Mouse (Mus musculus) ES-Bruce4 (cell line): ENCODE measurements around the gene Kctd6. TPM values are rescaled to one million over a fixed set of nuclear protein-coding genes. Genes with fewer than 3 reads are reported as not detected.

Source experiments
- H3K27ac ChIP-seq: 2 replicates; pipeline ENCODE4 v1.5.1; 2012; ENCODE audit warnings: low read length, inconsistent platforms; ENCODE audit not compliant: insufficient read depth
- H3K27me3 ChIP-seq: 2 replicates; pipeline ENCODE4 v1.6.1; 2012; ENCODE audit warnings: mild to moderate bottlenecking, low read length, inconsistent platforms; ENCODE audit not compliant: control insufficient read depth, poor library complexity, insufficient read depth, severe bottlenecking
- H3K36me3 ChIP-seq: 2 replicates; pipeline ENCODE4 v1.6.1; 2012; ENCODE audit warnings: inconsistent platforms, mild to moderate bottlenecking, low read length, moderate library complexity; ENCODE audit not compliant: control insufficient read depth, poor library complexity, insufficient read depth, severe bottlenecking
- H3K4me1 ChIP-seq: one replicate; pipeline ENCODE4 v1.8.1; 2011; ENCODE audit warnings: low read length; ENCODE audit not compliant: control insufficient read depth, insufficient read depth
- H3K4me3 ChIP-seq: 2 replicates; pipeline ENCODE4 v1.5.1; 2011; ENCODE audit warnings: low read depth, mild to moderate bottlenecking, low read length
- H3K9ac ChIP-seq: 2 replicates; pipeline ENCODE4 v1.6.1; 2012; ENCODE audit warnings: low read depth, mild to moderate bottlenecking, inconsistent platforms; ENCODE audit not compliant: poor library complexity, severe bottlenecking
- H3K9me3 ChIP-seq: replicated peaks from 2 replicates; pipeline ENCODE4 v1.6.1; 2012; ENCODE audit warnings: mild to moderate bottlenecking, low read length, inconsistent platforms; ENCODE audit not compliant: control insufficient read depth, poor library complexity, insufficient read depth, severe bottlenecking
- CTCF ChIP-seq: IDR thresholded peaks from one replicate; pipeline ENCODE4 v1.8.1; 2011; ENCODE audit warnings: low read depth, low read length
- EP300 ChIP-seq: IDR thresholded peaks from 2 replicates; pipeline ENCODE4 v1.6.1; 2011; ENCODE audit warnings: low read depth, low read length; ENCODE audit not compliant: insufficient read depth
- POLR2A ChIP-seq: IDR thresholded peaks from one replicate; pipeline ENCODE4 v1.8.1; 2011; ENCODE audit warnings: low read length; ENCODE audit not compliant: insufficient read depth
- polyA plus RNA-seq: library from polyadenylated mRNA; stranded (reverse); fragments of >200 nt; gene quantifications from 2 replicates; pipeline ENCODE4 v1.2.4, GENCODE M21; 2011; ENCODE audit warnings: low read depth; ENCODE audit not compliant: missing spikeins, insufficient read depth, insufficient read length

The Kctd6 gene
- polyA plus RNA-seq, 1 experiment, result 35.6 TPM

DNA sequence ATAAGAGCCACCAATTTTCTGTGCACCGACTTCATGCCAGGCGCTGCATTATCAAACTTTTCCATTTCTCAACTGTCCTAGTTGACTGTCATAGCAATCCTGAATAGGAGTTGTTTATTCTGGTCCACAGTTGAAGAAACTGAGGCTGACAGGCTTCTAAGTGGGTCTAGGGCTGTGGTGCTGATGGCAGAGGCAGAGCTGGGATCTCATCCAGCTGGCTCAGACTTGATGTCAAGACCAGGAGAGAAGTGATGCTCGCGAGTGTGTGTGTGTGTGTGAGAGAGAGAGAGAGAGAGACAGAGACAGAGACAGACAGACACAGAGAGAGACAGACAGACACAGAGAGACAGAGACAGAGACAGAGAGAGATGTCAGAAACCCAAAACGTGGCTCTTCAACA, 13.2 kb upstream of the Kctd6 start:
- no peak overlapping the region for H3K27ac ChIP-seq
- H3K9ac ChIP-seq, result no peak overlapping the region
- H3K36me3 ChIP-seq, result no peaks in the 10 kb centered on the region
- H3K4me1 ChIP-seq, result peaks cover 2% of the 10 kb centered on the region
- TF ChIP-seq POLR2A (no peak), EP300 (no peak), CTCF (no peak)
- H3K4me3 ChIP-seq, result no peak overlapping the region
- H3K27me3 ChIP-seq, result no peaks in the 10 kb centered on the region
- H3K9me3 ChIP-seq, result no peaks in the 10 kb centered on the region

DNA sequence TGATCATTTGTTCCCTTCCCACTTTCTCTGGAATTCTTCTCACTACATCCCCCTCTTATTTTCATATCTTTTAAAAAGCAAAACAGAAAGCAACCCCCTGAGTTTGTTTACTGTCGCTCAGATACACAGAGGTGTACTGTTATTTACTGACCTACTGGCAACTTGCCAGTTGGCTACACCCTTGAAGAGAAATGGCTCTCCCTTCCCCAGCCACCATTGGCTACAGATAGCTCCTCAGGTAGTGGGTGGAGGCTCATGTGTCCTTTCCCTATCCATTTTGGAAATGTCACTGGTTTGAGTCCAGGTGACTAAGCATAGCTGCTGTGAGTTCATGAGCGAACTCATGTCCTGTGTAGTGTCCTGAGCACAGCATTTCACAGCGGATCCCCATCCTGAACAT, 12.2 kb upstream of the Kctd6 start:
- no peak overlapping the region for H3K9ac ChIP-seq
- H3K27me3 ChIP-seq, result no peaks in the 10 kb centered on the region
- H3K27ac ChIP-seq, result no peak overlapping the region
- no peaks in the 10 kb centered on the region for H3K36me3 ChIP-seq
- no peak for TF ChIP-seq POLR2A
- no peak for TF ChIP-seq CTCF
- TF ChIP-seq EP300, result no peak
- no peaks in the 10 kb centered on the region for H3K9me3 ChIP-seq
- H3K4me1 ChIP-seq, result peaks cover 6% of the 10 kb centered on the region
- H3K4me3 ChIP-seq, result no peak overlapping the region

DNA sequence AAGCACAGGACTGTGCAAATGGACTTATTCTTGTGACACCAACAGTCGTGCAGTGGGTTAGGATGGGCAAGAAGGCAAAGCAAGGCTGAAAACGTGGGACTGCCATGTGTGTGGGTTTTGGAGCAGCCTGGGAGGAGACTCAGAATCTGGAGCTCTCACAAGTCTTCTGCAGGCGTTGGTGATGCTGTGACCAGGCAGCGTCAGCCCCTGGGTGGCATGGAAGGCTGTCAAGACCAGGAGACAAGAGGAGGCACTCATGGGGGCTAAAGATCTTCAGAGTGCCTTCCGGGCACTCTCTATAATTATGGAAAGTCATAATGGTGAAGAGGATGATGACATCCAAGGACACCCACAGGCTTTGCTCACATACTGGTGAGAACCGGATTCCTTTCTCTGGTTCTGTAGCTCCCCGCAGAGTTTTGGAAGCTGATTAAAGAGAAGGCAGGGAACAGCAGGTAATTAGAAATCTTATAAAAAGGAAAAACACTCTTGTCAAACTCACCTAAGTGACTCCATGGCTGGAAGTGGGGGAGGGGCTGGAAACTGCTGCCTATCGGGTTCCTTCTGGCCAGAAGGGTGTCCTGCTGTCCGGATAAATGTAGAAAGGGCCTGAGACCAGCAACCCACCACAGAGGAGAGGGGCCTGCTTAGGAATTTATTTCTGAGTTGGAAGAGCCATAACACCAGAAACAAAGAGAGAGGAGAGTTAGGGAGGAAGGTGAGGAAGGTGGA, 7.6 kb upstream of the Kctd6 start:
- Histone ChIP-seq H3K36me3 (no peaks in the 10 kb centered on the region), H3K27me3 (no peaks in the 10 kb centered on the region), H3K4me1 (peaks cover 11% of the 10 kb centered on the region), H3K27ac (no peak overlapping the region), H3K9me3 (no peaks in the 10 kb centered on the region), H3K4me3 (no peak overlapping the region), H3K9ac (no peak overlapping the region)
- TF ChIP-seq POLR2A, result no peak
- TF ChIP-seq EP300, result no peak
- no peak for TF ChIP-seq CTCF

DNA sequence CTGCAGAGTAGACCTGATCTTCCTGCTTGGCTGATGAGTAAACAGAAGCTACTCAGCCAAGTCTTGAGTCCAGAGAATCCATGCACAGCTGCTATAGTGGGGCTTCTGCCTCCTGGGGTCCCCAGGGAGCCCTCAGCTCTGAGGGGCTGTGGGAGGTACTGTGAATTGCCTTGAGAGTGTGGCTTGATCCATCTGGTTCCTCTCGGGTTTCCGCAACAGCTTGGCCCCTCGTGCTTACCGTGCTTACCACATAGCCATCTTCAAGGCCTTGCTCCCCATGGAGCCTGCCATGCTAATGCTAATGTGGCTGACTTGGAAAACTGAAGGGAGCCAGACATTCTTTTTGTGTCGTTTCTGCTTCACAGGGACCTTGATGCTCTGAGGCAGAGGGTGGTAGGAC, 6.8 kb upstream of the Kctd6 start:
- Histone ChIP-seq H3K27me3 (no peaks in the 10 kb centered on the region), H3K9me3 (no peaks in the 10 kb centered on the region), H3K4me1 (peaks cover 9% of the 10 kb centered on the region), H3K27ac (peak overlapping the region; percentile 29; the same call in 1 of the 2 replicates), H3K4me3 (no peak overlapping the region), H3K9ac (no peak overlapping the region), H3K36me3 (no peaks in the 10 kb centered on the region)
- TF ChIP-seq POLR2A (no peak), CTCF (no peak), EP300 (peak; percentile 72; the same call in 1 of the 2 replicates)

DNA sequence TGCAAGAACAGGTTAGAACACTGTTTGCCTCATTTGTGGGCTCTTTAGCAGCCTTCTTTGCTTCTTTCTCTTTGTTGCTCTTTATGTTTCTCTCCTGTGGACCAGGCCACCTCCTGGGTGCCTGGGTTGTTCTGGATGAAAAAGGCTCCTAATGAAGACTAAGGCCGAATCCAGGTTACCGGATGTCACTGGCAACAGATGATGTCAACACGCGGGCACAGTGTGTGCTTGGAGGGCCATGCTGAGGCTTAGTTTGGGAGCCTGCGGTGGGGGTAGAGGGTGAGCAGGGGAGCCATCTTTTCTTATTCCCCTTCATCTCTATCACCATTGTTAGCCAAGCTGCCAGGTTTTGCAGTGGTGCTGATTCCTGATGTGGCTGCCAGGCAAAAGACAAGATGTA, 6.4 kb upstream of the Kctd6 start:
- peaks cover 9% of the 10 kb centered on the region for H3K4me1 ChIP-seq
- no peaks in the 10 kb centered on the region for H3K36me3 ChIP-seq
- H3K27me3 ChIP-seq, result no peaks in the 10 kb centered on the region
- H3K27ac ChIP-seq, result peak overlapping the region; percentile 29
- H3K9ac ChIP-seq, result no peak overlapping the region
- H3K4me3 ChIP-seq, result no peak overlapping the region
- no peaks in the 10 kb centered on the region for H3K9me3 ChIP-seq
- TF ChIP-seq CTCF (no peak), POLR2A (no peak), EP300 (no peak)

DNA sequence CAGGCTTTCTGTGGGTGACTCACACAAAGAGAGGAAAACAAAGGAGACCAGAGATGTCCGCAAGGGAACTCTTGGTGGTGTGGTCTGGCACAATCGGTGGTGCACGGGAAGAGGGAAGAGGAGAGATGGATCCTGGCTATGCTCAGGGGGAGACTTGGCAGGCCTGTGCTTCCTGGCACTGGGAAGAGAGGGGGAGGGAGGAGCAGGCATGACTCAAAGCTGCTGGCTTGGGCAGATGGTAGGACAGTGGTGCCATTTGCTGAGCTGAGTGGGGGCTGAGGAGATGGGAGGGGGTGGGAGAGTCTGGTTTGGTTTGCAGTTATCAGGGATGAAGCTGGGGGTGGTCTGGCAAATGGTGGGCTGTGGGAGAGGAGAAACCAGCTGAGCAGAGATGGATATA, 5.1 kb upstream of the Kctd6 start:
- Histone ChIP-seq H3K27me3 (no peaks in the 10 kb centered on the region), H3K9me3 (no peaks in the 10 kb centered on the region), H3K27ac (no peak overlapping the region), H3K36me3 (no peaks in the 10 kb centered on the region), H3K9ac (no peak overlapping the region), H3K4me3 (no peak overlapping the region), H3K4me1 (peaks cover 9% of the 10 kb centered on the region)
- TF ChIP-seq EP300 (no peak), POLR2A (no peak), CTCF (no peak)
